Mouse (Mus musculus): ENCODE measurements around the gene Caln1. TPM values are rescaled to one million over a fixed set of nuclear protein-coding genes. Genes with fewer than 3 reads are reported as not detected.

Gene Caln1
- total and polyA plus RNA-seq, 3 experiments: not detected

GRCm38 (mm10) chr5:130320485-130320884, 48.8 kb upstream of the Caln1 start:
- Histone ChIP-seq H3K27me3 (ENCODE audit: control insufficient read depth in 1 of 2, insufficient read depth in 2 of 2, low read length in 2 of 2) (no peaks in the 10 kb centered on the region), H3K27ac (ENCODE audit: control insufficient read depth, low read depth, low read length) (no peak overlapping the region), H3K4me1 (ENCODE audit: control insufficient read depth in 1 of 2, insufficient read depth in 2 of 2, low read length in 2 of 2) (no peaks in the 10 kb centered on the region), H3K4me3 (ENCODE audit: control insufficient read depth in 1 of 2, insufficient read depth in 1 of 2, low read depth in 2 of 2, low read length in 2 of 2) (no peak overlapping the region), H3K79me2 (ENCODE audit: control insufficient read depth, insufficient read depth, low read length, poor library complexity) (no peaks in the 10 kb centered on the region), H3K36me3 (ENCODE audit: control insufficient read depth in 1 of 2, insufficient read depth in 2 of 2, low read length in 2 of 2) (peaks cover 0 to 5% of the 10 kb centered on the region in 2 experiments; a peak in 2 of 4 replicates), H3K9ac (ENCODE audit: control insufficient read depth, low read depth, low read length, poor library complexity, severe bottlenecking) (no peak overlapping the region), H3K9me3 (replicated peaks; ENCODE audit: insufficient read depth, low read length) (no peaks in the 10 kb centered on the region)
- no peak for DNase-seq (ENCODE audit: low read depth, low spot score)
- no peak for TF ChIP-seq MXI1 (IDR thresholded peaks at IDR 0.05; ENCODE audit: low read depth, low read length)
- peak in 2 of 3 experiments; percentile 35 to 36; a peak in 4 of 6 replicates for TF ChIP-seq CTCF (IDR thresholded peaks at IDR 0.05 in 2 of 3, conservative IDR thresholded peaks at IDR 0.05 in 1 of 3; ENCODE audit: control insufficient read depth in 1 of 3, insufficient read depth in 1 of 3, low read depth in 2 of 3, low read length in 3 of 3, poor library complexity in 1 of 3, severe bottlenecking in 1 of 3)
- no peak for TF ChIP-seq NRF1 (IDR thresholded peaks at IDR 0.05; ENCODE audit: insufficient read depth, low read depth, low read length, poor library complexity, severe bottlenecking)
- no peak for TF ChIP-seq ZKSCAN1 (IDR thresholded peaks at IDR 0.05; ENCODE audit: low read depth, low read length)
- TF ChIP-seq MYC (IDR thresholded peaks at IDR 0.05; ENCODE audit: low read depth, low read length): no peak
- peak; percentile 25; the same call in 1 of the 2 replicates for TF ChIP-seq SMC3 (IDR thresholded peaks at IDR 0.05; ENCODE audit: low read depth, low read length)
- TF ChIP-seq ZNF384 (IDR thresholded peaks at IDR 0.05; ENCODE audit: low read depth, low read length): no peak
- TF ChIP-seq KAT2A (conservative IDR thresholded peaks at IDR 0.05; ENCODE audit: low read depth, low read length): no peak
- TF ChIP-seq E2F4 (IDR thresholded peaks at IDR 0.05; ENCODE audit: borderline replicate concordance, low read depth, low read length): no peak
- TF ChIP-seq POLR2AphosphoS5 (IDR thresholded peaks at IDR 0.05; ENCODE audit: borderline replicate concordance, low read depth, low read length): no peak
- TF ChIP-seq EP300 (IDR thresholded peaks at IDR 0.05; ENCODE audit: low read depth in 1 of 2, low read length in 2 of 2): no peak
- no peak for TF ChIP-seq USF1 (IDR thresholded peaks at IDR 0.05; ENCODE audit: low read depth, low read length)
- no peak for TF ChIP-seq BHLHE40 (IDR thresholded peaks at IDR 0.05; ENCODE audit: borderline replicate concordance, low read depth, low read length)
- peak; percentile 31 for TF ChIP-seq RAD21 (IDR thresholded peaks at IDR 0.05; ENCODE audit: low read depth, low read length)
- no peak for TF ChIP-seq ZC3H11A (IDR thresholded peaks at IDR 0.05; ENCODE audit: low read depth, low read length)
- TF ChIP-seq MEF2A (IDR thresholded peaks at IDR 0.05; ENCODE audit: extremely low read depth, insufficient replicate concordance, low read depth, low read length, poor library complexity, severe bottlenecking): no peak
- no peak for TF ChIP-seq MAX (IDR thresholded peaks at IDR 0.05; ENCODE audit: low read length)

- Histone ChIP-seq H3K27me3 (ENCODE audit: control insufficient read depth in 1 of 2, insufficient read depth in 2 of 2, low read length in 2 of 2) (no peaks in the 10 kb centered on the region), H3K4me3 (ENCODE audit: control insufficient read depth in 1 of 2, insufficient read depth in 1 of 2, low read depth in 2 of 2, low read length in 2 of 2) (no peak overlapping the region), H3K79me2 (ENCODE audit: control insufficient read depth, insufficient read depth, low read length, poor library complexity) (no peaks in the 10 kb centered on the region), H3K9me3 (replicated peaks; ENCODE audit: insufficient read depth, low read length) (no peaks in the 10 kb centered on the region), H3K27ac (ENCODE audit: control insufficient read depth, low read depth, low read length) (no peak overlapping the region), H3K9ac (ENCODE audit: control insufficient read depth, low read depth, low read length, poor library complexity, severe bottlenecking) (no peak overlapping the region), H3K36me3 (ENCODE audit: control insufficient read depth in 1 of 2, insufficient read depth in 2 of 2, low read length in 2 of 2) (peaks cover 3 to 5% of the 10 kb centered on the region in 2 experiments; a peak in 3 of 4 replicates), H3K4me1 (ENCODE audit: control insufficient read depth in 1 of 2, insufficient read depth in 2 of 2, low read length in 2 of 2) (no peaks in the 10 kb centered on the region)
- DNase-seq (ENCODE audit: low read depth, low spot score): no peak
- no peak for TF ChIP-seq ELF1 (IDR thresholded peaks at IDR 0.05; ENCODE audit: low read depth, low read length)
- no peak for TF ChIP-seq MEF2A (IDR thresholded peaks at IDR 0.05; ENCODE audit: extremely low read depth, insufficient replicate concordance, low read depth, low read length, poor library complexity, severe bottlenecking)
- no peak for TF ChIP-seq TAL1 (IDR thresholded peaks at IDR 0.05; ENCODE audit: low read length)
- TF ChIP-seq MYB (IDR thresholded peaks at IDR 0.05; ENCODE audit: low read depth, low read length): no peak
- TF ChIP-seq TCF12 (IDR thresholded peaks at IDR 0.05; ENCODE audit: low read depth, low read length): no peak
- TF ChIP-seq UBTF (IDR thresholded peaks at IDR 0.05; ENCODE audit: borderline replicate concordance, insufficient read depth, low read depth, low read length): no peak
- no peak for TF ChIP-seq USF2 (IDR thresholded peaks at IDR 0.05; ENCODE audit: borderline replicate concordance in 1 of 2, insufficient read depth in 1 of 2, low read depth in 1 of 2, low read length in 2 of 2)
- no peak for TF ChIP-seq SIN3A (IDR thresholded peaks at IDR 0.05; ENCODE audit: low read length)
- no peak for TF ChIP-seq E2F4 (IDR thresholded peaks at IDR 0.05; ENCODE audit: borderline replicate concordance, low read depth, low read length)
- no peak for TF ChIP-seq GATA1 (IDR thresholded peaks at IDR 0.05; ENCODE audit: low read depth, low read length)
- no peak for TF ChIP-seq MXI1 (IDR thresholded peaks at IDR 0.05; ENCODE audit: low read depth, low read length)
- TF ChIP-seq NELFE (IDR thresholded peaks at IDR 0.05; ENCODE audit: low read depth, low read length): no peak
- no peak for TF ChIP-seq RAD21 (IDR thresholded peaks at IDR 0.05; ENCODE audit: low read depth, low read length)
- TF ChIP-seq USF1 (IDR thresholded peaks at IDR 0.05; ENCODE audit: low read depth, low read length): no peak
- TF ChIP-seq CHD2 (IDR thresholded peaks at IDR 0.05; ENCODE audit: low read length): no peak
- no peak for TF ChIP-seq GABPA (IDR thresholded peaks at IDR 0.05; ENCODE audit: low read depth, low read length)
- TF ChIP-seq CTCF (IDR thresholded peaks at IDR 0.05 in 2 of 3, conservative IDR thresholded peaks at IDR 0.05 in 1 of 3; ENCODE audit: control insufficient read depth in 1 of 3, insufficient read depth in 1 of 3, low read depth in 2 of 3, low read length in 3 of 3, poor library complexity in 1 of 3, severe bottlenecking in 1 of 3): no peak
These were observed 43.8 kb upstream of the Caln1 start for GRCm38 (mm10) chr5:130325486-130325885.
